Mouse (Mus musculus) cerebellum, adult 2 months (tissue): Measurements from ENCODE around the gene Depdc5. TPM values are rescaled to one million over a fixed set of nuclear protein-coding genes. Genes with fewer than 3 reads are reported as not detected.
"Not testable (repeated sequence)": the region's sequence is repeated elsewhere in the genome, so short reads cannot be mapped to it uniquely, and the experiment has no call there.

Experiments used
- DNase-seq, 2 experiments: peaks; one replicate each; pipeline ENCODE4 v3.0.0; 2021
- H3K27ac ChIP-seq: fragments of 200-500 bp; 2 replicates; pipeline ENCODE4 v1.5.1; 2012; ENCODE audit warnings: low read length, control low read depth, inconsistent platforms; ENCODE audit not compliant: insufficient read depth
- H3K27me3 ChIP-seq: fragments of 200-500 bp; 2 replicates; pipeline ENCODE4 v1.6.1; 2012; ENCODE audit warnings: inconsistent platforms, mild to moderate bottlenecking, low read length, moderate library complexity; ENCODE audit not compliant: control insufficient read depth, insufficient read depth
- H3K4me1 ChIP-seq: fragments of 200-500 bp; 2 replicates; pipeline ENCODE4 v1.6.1; 2011; ENCODE audit warnings: low read length; ENCODE audit not compliant: control insufficient read depth, insufficient read depth
- H3K4me3 ChIP-seq: fragments of 200-500 bp; replicated peaks from 2 replicates; pipeline ENCODE3; 2011; ENCODE audit warnings: mild to moderate bottlenecking, low read depth, low read length, control low read depth; ENCODE audit not compliant: insufficient read depth
- CTCF ChIP-seq: fragments of 200-500 bp; IDR thresholded peaks from 2 replicates; pipeline ENCODE4 v1.5.1; 2011; ENCODE audit warnings: low read depth, mild to moderate bottlenecking, control low read depth, low read length, moderate library complexity, borderline replicate concordance; ENCODE audit not compliant: insufficient read depth
- POLR2A ChIP-seq: fragments of 200-500 bp; IDR thresholded peaks from 2 replicates; pipeline ENCODE4 v1.6.1; 2011; ENCODE audit warnings: low read length, control low read depth, borderline replicate concordance; ENCODE audit not compliant: insufficient read depth
- WGBS: fragments of 180-500 bp; shearing (Covaris S2); methylation state at CpG from one replicate; pipeline ENCODE4 v1.1.7; 2018; 5-methylcytosine and 5-hydroxymethylcytosine counted together
- polyA plus RNA-seq: library from polyadenylated mRNA; depleted of rRNA; stranded (reverse); fragments of >200 nt; gene quantifications from 2 replicates; pipeline ENCODE4 v1.2.3, GENCODE M21; 2012; rRNA removed

The Depdc5 gene
- polyA plus RNA-seq, 1 experiment: 45.8 TPM

DNA sequence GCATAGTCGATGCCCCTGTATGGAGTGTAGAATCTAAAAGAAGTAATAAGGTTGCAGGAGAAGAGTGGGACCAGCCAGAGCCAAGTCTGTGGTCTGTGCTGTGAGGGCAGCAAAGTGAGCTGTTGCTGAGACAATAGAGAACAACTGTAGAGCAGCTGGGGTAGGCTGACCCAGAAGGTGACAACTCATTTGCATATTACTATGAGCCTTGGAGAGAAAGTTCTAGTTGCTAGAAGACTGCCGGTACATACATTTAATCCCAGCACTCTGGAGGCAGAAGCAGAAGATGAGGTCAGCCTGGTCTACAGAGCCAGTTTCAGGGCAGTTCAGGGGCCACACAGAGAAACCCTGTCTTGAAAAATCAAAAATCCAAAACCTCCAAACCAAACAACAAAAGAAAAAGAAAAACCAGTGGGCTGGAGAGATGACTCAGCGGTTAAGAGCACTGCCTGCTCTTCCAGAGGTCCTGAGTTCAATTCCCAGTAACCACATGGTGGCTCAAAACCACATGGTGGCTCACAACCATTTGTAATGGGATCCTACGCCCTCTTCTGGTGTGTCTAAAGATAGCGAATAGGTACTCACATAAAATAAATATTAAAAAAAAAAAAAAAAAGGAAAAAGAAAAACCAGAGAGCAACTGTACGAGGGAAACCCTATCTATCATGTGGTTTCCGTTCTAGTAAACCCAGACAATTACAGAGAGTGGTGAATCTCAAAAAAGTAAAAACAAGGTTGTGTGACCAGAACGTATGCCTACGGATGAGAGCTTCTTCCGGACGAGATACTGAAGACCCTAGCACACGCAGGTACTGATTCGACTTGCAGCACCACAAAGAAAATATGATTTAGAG lies 175.4 kb downstream of the Depdc5 start:
- H3K27me3 ChIP-seq: no peaks in the 10 kb centered on the region
- peak overlapping the region; percentile 3 for H3K4me3 ChIP-seq
- TF ChIP-seq POLR2A (no peak), CTCF (no peak)
- WGBS: 46% methylated on average over 13 of the region's 13 CpGs
- H3K27ac ChIP-seq: no peak overlapping the region
- 0 out of 2 replicates have a peak, but pooled peaks cover 3% of the 10 kb centered on the region for H3K4me1 ChIP-seq
- DNase-seq: no peak

DNA sequence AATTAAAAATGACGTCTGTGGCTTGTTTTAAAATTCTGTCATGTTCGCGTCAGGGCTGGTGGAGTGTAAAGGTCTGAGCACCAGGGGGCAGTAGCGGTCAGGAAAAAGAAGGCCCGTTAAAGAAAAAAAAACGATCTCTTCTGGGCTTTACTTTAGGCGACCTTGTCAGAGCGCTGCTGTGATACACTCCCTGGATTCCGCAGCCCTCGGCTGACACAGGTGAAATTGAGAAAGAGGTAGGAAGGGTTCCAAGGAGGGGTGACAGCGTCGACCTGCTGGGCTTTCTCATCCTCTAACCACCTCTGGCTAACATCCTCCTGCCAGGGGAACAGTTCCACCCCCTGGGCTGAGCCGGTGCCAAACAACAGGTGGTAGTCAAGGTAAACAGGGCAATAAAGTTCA lies 176.0 kb downstream of the Depdc5 start:
- H3K4me3 ChIP-seq: peak overlapping the region; percentile 17
- DNase-seq: peak; percentile 39 to 68
- TF ChIP-seq POLR2A (no peak), CTCF (peak; percentile 66)
- no peak overlapping the region for H3K27ac ChIP-seq
- WGBS: 3% methylated on average over 13 of the region's 13 CpGs
- no peaks in the 10 kb centered on the region for H3K27me3 ChIP-seq
- H3K4me1 ChIP-seq: 0 out of 2 replicates have a peak, but pooled peaks cover 3% of the 10 kb centered on the region

DNA sequence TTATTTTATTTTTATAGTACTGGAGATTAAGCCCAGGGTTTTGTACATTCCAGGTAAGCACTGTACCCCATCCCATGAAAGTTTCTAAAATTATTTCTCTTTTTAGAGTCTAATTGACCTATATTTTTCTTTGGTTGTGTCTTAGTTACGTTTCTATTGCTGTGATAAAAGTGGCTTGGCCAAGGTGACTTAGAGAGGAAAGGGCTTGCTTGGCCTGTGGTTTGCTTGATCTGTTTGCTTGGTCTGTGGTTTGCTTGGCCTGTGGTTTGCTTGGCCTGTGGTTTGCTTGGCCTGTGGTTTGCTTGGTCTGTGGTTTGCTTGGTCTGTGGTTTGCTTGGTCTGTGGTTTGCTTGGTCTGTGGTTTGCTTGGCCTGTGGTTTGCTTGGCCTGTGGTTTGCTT lies 177.2 kb downstream of the Depdc5 start:
- H3K27me3 ChIP-seq, H3K27ac ChIP-seq, H3K4me3 ChIP-seq, H3K4me1 ChIP-seq, DNase-seq: not testable (repeated sequence)
- 96% methylated on average over 1 of the region's 1 CpGs for WGBS

DNA sequence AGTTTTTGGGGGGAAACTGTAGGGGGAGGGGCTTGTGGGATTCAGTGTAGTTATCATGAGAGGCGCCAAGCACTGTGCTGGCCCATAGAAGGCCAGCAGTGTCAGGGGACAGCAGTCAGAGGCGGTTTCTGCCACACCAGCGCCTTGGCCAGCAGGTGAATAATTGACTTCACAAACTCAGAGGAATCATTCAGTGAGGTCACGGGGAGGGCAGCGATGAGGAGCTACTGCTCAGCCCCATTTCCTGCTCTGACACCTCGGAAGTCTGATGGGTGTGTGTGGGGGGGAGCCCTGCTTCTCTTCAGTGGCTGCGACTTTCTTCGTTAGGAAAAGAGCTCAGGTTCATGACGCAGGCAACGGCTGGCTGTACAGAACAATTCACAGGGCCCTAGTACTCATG lies 179.9 kb downstream of the Depdc5 start:
- no peak for DNase-seq
- Histone ChIP-seq H3K4me1 (0 out of 2 replicates have a peak, but pooled peaks cover 3% of the 10 kb centered on the region), H3K27ac (no peak overlapping the region), H3K4me3 (no peak overlapping the region), H3K27me3 (no peaks in the 10 kb centered on the region)
- WGBS: 79% methylated on average over 10 of the region's 10 CpGs
- no peak for TF ChIP-seq POLR2A
- TF ChIP-seq CTCF: no peak

Other genes with a start within 250 kb of the Depdc5 start
- 60.3 and 62.9 TPM in 2 replicates for gene Pisd, start 78.1 kb upstream of the Depdc5 start, polyA plus RNA-seq
- 1.3 and 1.4 TPM in 2 replicates for gene Gm20671, start 36.6 kb upstream of the Depdc5 start, polyA plus RNA-seq
- gene Prr14l, start 9.4 kb upstream of the Depdc5 start, polyA plus RNA-seq: 18.4 and 19.0 TPM in 2 replicates
- gene Ywhah, start 155.1 kb downstream of the Depdc5 start, polyA plus RNA-seq: 1,631 and 1,702 TPM in 2 replicates
- gene Slc5a1, start 240.5 kb downstream of the Depdc5 start, polyA plus RNA-seq: 4.5 and 5.0 TPM in 2 replicates